Mouse (Mus musculus): Measurements from ENCODE around the gene B3galt1. TPM values are rescaled to one million over a fixed set of nuclear protein-coding genes. Genes with fewer than 3 reads are reported as not detected.

The B3galt1 gene
- total RNA-seq, 2 experiments from 2014 or later: 79.4 to 85.4 TPM

DNA sequence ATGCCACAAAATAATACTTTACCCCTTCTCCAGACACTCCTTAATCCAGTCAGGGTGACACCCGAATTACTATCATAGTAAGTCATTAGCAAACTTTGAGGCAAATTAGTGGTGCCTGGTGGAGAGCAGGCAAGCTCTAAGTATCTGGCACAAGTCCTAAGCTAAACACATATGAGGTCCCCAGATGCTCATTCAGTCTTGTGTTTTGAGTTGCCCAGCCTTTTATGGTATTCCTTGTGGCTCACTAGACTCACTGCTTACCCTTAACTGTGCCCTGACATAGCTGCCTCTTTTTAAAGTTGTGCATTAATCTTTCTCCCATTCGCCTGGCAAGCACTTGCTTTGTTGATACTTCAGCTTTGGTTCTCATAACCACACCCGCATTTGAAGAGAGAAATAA is 382.7 kb downstream of the B3galt1 start:
- no peak for DNase-seq

DNA sequence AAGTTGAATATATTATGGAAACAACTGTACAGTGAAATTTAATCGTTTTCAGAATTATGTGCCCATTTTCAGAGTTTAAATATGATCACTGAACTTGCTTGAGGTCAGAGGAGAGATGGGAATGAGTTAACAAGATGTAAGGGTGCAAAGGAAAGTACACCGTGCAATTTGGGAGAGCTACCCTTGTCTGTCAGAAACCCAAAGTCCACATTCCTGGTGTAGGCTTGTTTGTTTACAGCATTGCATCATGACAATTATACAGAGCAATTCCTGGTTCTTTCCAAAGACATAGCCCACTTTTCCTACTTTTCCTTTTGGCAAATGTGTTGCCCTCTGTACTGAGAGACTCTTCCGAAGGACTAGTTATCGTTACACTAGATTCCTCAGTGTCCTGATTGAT is 390.5 kb downstream of the B3galt1 start:
- DNase-seq: no peak

DNA sequence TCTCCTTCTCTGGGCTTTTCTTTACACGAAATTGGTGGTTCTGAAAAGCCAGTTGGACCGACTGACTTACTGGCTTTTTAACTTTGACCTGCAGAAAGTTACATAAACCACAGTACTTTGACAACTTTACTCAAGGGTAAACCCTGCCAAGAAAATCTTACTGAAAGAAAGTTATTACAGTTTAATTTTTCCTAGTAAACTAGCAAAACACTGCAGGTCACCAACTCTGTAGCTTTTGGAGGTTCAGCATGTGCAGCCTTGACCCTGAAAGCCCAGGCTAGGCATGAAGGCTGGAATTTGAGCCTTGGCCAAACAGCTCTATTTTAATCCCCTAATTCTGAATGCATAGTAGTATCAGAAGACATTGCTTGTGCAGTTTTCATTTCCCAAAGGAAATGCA is 391.9 kb downstream of the B3galt1 start:
- DNase-seq: no peak

DNA sequence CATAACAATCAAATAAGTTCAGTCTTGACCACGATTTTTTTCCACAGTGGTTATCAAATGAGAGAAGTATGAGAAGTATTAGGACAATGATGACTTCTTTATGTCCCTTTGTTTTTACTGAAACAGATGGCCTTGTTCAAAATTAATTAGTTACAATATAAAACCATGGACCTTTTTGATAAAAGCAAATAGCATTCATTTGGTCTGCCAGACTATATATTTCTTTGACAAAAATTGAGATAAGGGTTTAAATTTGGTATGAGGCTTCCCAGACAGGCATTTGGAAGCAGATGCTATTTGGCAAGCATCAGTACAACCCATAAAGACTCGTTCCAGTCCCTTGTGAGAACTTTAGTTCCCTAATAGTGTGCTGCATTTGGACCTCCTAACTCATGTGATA is 395.0 kb downstream of the B3galt1 start:
- no peak for DNase-seq

DNA sequence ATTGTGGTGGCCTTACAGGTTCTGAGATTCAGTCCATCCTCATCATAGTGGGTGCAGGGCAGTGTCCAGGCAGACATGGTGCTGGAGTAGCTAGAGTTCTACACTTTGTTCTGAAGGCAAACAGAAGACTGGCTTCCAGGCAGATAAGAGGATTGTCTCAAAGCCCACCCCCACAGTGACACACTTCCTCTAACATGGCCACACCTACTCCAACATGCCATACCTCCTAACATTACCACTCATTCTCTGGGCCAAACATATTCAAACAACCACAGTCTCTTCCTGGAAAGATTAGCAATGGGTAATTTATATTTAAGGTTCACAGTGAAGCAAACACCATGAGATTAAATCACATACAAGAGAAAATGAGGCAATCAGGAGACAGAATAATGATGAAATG is 403.1 kb downstream of the B3galt1 start:
- no peak for DNase-seq

DNA sequence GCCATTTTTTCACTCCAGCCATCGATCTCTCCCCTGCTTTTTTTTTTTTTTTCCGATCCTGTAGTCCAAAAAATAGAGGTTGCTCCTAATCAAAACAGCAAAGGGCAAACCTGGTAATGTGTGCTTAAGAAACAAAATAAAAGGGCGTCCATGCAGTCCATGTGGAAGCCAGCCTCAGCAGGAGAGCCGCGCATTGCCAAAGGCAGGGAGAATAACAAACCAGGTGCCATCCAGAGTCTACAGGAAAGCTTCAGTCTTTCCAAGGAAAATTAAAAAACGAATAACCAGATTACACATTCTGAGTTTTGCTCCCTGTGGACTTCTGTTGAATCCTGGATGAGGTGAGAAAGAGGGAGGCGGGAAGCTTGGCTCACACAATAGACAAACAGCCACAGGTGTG is 405.4 kb downstream of the B3galt1 start:
- no peak for DNase-seq

DNA sequence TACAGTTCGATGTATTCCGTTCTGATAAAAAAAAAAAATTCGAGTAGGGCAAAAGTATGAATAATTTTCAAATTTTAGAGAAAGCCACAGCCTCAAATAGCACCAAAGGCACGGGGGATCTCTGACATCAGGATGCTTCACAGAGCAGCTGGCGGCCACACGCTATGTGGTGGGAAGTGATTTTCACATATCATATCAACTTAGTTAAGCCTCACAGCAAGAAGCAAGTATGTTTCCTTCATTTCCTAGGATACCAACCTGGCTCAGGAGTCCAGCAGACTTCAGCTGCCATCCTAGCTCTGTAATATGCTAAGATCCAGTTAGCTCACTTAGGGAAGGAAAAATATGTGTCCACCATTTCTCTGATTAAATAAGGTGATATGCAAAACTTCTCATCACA is 405.9 kb downstream of the B3galt1 start:
- no peak for DNase-seq

DNA sequence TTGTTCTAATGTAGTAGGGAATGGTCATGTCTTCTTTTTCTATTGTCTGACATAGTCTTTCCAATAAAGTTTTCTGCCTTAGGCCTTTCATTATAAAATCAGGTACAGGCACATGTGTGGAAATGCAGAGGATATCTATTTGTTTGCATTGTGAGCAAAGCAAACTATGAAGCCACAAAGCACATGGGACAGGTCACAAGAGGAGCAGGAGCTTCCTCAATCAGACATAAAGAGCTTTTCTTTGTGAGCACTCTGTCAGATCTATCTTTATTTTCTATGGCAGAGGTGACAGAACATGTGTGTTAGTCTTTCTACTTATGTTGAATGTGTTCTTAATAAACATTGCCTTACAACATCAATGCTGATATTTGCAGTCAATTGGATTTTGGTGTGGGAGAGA is 410.1 kb downstream of the B3galt1 start:
- DNase-seq: no peak

DNA sequence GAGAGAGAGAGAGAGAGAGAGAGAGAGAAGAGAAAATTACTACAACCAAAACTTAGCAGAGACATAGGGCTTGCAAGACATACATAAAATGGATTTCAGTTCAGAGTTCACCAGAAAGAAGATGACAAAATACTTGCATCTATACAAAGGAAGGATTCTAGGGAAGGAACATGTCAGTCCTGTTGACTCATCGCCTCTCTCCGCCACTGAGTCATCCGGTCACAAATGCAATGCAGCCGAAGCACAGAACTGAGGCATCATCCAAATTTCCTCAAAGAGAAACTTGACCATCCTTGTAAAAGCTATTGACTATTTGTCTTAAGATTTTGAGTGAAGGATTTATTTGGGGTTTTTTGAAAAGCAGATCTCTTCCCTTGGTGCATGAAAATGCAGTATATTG is 410.8 kb downstream of the B3galt1 start:
- no peak for DNase-seq

DNA sequence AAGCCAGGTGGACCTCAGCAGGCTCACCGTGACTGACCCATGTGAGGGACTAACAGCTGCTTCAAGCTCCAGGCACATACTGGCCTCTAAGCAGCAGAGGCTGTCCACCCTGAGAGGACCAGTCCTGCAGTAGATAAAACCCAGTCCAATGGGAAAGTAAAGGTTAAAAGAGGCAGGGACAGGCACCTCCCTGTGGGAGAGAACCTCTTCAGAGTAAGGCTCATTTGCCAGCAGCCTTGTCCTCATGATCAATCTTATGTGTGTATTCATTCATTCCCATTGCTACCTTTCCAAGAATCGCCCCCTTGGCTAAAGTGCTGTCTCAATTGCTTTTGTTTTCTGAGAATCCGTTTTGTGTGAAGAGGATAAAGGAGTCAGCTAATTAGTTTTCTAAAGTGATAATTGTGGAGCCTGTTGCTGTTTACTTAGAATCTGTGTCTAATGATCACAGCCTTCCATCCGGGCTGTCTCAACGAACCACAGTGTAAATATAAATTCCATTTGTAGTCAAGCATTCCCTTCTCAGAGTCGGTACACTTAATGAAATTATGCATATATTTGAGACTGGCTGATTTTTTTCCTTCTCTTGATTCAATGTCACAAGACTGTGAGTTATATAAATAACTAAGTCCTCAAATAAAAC is 412.1 kb downstream of the B3galt1 start:
- DNase-seq: no peak

DNA sequence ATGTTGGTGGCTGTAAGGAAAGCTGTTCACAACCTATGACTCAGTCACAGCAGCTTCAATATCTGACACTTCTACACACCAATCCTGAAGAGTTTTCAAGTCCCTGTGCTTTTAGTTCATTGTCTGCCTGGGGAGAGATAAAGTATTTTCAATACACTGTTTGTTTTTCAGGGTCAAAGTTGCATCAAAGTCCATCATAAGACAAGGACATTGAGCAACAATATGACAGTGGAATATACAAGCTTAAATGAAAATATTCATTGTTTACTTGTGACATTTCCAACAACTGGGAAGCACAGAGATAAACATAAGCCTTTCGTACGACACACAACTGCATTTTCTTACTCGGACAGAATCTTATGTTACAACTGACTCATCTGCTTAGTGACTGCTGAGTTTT is 417.9 kb downstream of the B3galt1 start:
- no peak for DNase-seq

DNA sequence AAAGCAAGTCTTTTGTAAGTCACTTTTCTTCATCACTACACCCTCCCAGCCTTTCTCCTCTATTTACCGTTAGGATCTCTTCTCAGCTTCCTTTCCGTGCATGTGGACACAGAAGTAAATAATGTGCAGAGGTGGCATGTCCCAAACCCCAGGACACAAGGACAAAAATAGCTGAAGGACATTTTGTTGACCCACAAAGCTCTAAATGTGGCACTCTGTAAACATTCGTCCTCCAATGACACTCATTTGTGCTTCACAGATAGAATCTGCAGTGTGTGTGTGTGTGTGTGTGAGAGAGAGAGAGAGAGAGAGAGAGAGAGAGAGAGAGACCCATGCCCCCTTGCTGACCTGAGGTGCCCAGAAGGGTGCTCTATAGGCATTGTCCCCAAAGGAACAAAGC is 419.5 kb downstream of the B3galt1 start:
- DNase-seq: no peak

DNA sequence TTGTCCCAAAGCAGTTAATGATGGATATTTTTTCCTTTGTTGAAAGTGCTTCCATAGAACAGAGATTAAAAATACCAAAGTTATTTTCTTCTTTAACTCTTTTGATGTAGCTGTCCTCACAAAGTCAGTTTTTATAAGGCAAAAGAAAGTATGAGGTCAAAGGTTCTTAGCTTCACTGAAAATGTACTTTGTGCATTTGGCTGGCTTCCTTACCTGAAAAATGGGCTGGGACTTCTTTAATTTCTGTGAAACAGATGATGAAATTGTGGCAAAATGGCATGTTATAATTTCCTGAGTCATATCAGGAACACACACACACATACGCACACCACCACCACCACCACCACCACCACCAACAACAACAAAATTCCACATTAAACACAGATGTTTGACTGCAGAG is 427.8 kb downstream of the B3galt1 start:
- no peak for DNase-seq

DNA sequence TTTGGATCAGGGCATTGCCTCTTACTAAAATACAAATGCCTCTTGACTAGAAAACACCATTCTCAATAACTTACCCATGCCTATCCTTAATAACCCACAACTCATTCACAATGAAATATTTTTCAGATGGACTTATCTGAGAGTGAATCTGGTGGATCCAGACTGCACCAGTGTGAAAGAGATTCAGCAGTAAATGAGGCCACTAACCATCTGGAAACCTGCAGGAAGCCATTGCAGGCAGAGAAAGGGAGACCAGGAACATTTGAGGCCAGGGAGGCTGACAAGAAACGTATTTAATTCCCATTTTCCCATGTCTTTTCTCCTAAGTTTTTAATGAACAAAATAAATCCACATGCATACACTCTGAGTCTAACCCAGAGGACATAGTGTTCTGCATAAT is 437.4 kb downstream of the B3galt1 start:
- DNase-seq: no peak

DNA sequence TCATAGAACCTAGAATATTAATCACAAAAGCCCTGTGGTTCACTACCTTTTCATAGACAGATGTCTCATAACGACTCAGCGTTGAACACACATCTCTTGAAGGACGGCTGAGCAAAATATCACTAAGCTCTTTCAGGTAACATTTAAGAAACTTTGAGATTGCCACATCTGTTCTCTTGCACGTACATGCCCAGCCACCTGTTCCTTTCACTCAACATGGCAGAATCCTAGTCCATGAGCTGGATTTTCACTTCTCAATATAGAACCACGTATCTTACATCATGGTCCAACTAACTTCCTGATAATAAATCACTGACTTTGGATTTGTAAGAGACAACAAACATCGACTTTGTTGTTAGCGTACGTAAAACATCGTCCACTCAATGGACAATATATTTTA is 439.5 kb downstream of the B3galt1 start:
- no peak for DNase-seq

DNA sequence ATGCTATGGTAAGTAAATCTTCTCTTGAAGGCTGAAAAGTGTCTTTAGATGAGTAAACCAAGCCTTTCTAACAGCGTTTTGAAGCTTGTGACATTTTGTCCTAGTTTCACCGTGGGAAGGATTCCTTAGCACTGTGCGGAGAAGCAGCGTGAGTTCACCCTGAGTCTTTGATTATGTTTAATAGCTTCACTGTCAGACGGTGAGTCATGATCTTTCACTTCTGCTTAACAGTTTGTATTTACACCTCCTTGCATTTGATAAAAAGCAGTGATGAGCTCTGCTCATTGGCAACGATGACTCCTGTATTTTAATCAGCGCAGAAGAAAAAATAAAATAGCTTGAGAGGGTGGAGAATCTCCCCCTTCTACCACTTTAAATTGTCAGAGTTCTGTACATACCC is 440.0 kb downstream of the B3galt1 start:
- no peak for DNase-seq

DNA sequence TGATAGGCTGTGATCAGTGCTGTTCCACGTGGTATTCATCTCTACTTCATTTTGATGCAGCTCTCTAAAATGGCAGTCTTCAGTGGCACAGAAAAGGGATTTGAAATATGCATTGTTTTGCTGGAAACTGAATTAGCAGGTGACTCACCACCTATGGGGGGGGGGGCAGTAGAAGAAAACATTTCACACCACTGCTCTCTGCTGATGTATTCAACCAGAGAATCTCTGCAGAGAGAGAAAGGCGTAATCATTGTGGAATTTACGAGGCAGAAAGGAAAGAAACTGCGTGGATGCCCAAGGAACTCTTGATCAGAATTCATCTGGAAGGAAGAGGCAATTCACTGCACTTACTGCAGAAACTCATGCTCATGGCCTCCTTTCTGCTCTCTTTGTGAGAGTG is 445.7 kb downstream of the B3galt1 start:
- DNase-seq: no peak

DNA sequence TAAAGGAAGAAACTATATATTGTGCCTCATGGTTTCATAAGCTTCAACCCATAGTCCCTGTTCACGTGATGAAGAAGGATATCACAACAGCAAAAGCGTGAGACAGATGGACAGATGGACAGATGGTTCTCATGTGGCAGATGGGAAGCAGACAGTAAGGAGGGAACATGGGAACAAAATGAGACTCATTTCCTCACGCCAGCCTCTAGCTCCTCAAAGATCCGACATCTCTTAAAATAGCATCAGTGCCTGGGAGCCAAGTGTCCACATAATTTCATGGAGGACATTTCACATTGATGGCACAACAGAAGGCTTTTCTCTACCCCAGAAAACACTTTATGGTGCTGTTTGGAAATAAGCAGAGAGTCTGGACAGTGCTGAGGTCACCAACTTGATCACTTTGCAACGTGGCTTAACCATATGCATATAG is 454.6 kb downstream of the B3galt1 start:
- peak; percentile 11 to 23 for DNase-seq

DNA sequence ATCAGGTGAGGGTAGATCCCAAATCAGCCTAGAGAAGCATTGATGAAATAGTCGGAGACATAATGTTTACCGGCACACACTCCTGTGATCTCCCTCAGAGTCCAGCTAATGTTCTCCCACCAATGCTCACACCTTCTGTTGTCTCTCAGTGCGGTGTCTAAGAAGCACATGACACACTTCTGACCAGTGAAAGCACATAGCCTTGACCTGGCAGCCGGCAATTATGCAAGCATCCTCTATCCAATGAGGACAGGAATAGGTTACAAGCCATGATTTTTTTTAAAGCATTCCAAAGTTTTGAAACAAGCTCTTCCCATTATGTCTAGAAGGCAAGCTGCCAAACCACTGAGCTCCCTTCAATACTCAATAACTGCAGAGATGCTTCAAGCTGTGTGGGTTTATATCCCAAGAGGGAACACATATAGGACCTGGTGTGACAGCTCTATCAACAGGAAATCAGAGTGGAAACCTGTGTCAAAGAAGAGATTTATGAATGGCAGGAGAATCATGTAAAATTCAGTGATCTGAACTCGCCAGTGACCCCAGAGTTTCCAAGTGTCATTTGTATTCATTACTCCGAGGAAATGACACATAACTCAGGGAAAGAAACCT is 456.0 kb downstream of the B3galt1 start:
- DNase-seq: no peak

DNA sequence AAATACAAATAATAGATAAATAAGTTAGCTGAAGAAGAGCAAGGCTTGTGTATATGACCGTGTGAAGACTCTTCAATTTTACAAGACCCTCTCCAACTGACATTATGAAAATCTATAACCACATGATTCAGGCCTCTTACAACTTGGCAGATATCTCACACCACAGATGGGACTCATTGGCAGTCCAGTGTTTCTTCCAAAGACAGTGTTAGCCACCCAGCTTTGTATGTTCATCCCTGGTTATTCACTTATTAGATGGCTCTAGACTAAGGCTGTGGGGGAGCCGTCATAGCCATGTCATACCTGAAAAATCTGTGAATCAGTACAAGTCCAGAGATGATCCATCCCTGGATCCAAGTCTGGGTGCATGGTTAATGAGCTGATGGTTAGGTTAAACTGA is 463.1 kb downstream of the B3galt1 start:
- no peak for DNase-seq

DNA sequence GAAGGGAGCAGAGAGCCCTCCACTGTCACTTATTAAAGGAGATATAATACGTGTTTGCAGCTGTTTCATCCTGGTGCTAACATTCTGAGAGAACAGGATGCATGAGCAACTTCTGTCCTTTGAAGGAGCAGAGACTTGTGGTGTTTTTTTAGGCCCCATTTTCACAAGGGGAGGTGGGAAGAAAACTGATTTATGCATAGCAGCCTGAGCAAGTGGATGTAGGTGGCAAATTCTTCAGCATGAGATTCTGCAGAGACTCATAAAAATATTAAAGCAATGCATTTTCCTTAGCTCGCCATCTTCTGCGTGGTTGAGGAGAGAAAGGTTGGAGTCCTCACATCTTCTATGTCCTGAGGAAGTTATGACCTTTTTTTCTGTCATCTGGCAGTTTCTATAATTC is 469.0 kb downstream of the B3galt1 start:
- no peak for DNase-seq

DNA sequence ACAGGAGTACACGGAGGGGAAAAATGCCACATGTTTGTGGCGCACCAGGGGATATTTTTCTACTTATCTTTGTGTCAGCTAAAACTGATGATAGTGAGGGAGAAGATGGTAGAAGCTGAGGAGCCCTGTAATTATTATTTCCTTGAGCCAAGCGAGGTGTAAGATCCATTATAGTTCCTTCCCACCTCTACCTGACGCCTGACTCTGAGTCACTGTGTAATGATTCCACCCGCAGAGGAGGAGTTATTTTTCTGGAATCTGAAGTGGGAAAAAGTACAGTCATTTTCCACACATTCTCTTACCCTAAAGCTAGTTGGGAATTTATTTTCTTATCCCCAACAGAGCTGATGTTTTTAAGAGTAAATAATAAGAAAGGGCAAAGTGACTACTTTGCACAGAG is 475.1 kb downstream of the B3galt1 start:
- no peak for DNase-seq

DNA sequence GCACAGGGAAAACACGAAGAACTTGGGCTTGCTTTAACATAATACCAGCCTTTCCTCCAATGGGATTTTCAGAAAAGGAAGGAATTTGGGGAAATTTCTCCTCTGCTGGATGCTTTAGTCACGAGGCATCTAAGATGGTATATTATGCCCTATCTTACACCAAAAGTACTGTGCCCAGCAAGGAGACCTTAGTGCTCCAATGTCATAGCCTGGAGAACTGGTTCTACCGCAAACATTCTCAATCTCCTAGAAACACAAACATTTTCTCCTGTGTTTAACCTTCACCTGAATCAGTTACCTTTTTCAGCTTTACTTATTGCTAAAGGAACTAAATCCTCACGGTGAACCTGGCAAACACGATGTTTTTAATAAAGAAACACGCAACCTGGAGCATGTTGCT is 486.8 kb downstream of the B3galt1 start:
- no peak for DNase-seq

DNA sequence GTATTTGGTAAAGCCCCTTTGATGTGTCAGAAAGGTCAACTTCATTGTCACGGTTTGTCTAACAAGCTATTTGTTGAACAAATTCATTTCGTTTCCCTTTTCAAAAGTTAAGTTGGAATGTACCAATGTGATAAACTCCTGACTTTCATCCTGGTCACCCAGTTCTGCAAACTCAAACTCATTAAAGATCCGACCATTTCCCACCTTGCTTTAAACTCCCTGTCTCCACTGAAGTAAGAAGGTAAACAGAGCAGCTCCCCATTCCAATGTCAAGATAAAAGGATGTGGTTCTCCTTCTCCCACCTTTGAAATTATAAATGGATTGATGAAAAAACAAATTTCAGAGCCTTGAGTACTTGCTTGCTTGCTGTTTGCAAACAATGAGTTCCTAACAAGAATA is 487.6 kb downstream of the B3galt1 start:
- DNase-seq: no peak

DNA sequence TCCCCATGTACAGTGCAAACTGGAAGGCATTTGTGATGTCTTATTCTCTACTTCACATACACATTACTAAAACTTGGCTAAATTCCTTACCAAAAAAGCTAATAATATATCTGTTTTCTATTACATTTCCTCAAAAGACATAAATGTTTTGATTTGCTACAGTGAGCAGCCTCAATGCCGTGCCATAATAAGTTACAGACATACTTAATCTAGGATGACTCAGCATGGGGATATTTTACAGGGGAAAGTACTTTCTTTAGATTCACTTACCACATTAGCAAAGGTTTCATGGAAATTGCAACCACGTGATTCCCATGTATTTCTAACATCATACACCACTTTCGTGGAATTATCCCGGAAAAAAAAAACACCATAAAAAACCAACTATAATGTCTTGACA is 495.7 kb downstream of the B3galt1 start:
- DNase-seq: no peak

Measured in layer of hippocampus, postnatal 36 days (tissue).